Mouse (Mus musculus) Patski (cell line): Measurements from ENCODE around the gene Arcn1. TPM values are rescaled to one million over a fixed set of nuclear protein-coding genes. Genes with fewer than 3 reads are reported as not detected.
"Not testable (repeated sequence)": the region's sequence is repeated elsewhere in the genome, so short reads cannot be mapped to it uniquely, and the experiment has no call there.

Experiments used
- ATAC-seq: fragments of 100-300 bp; one replicate; pipeline ENCODE4 v1.8.0; 2021
- CTCF ChIA-PET: fragments of 350-600 bp; sonication (Branson Sonifier 250); formaldehyde crosslinking; loops from one replicate; lab custom pipeline; 2022; ENCODE audit warnings: inconsistent platforms; lab: Charles Lee
- POLR2A ChIA-PET: fragments of 350-600 bp; sonication (Branson Sonifier 250); formaldehyde crosslinking; loops from one replicate; lab custom pipeline; 2022; ENCODE audit warnings: antibody characterized with exemption, inconsistent platforms; lab: Charles Lee
- DNase-seq: peaks from one replicate; pipeline ENCODE4 v3.0.0-alpha.2; 2011; ENCODE audit warnings: low read depth, low spot score
- H3K27me3 ChIP-seq: fragments of 371-371 bp; one replicate; pipeline ENCODE4 v1.5.1; 2021
- CTCF ChIP-seq: fragments of 100-300 bp; IDR thresholded peaks from one replicate; pipeline ENCODE4 v1.5.1; 2021
- in situ Hi-C: fragments of 300-500 bp; cut with MboI; formaldehyde crosslinking; loops from 3 replicates; pipeline ENCODE4 v1.11.1; 2018; ENCODE audit warnings: low pct_unique_long_range_greater_than_20kb, mixed read lengths
- polyA plus RNA-seq: library from polyadenylated mRNA; unstranded; gene quantifications from one replicate; pipeline ENCODE4 v1.2.3, GENCODE M21; 2021

The Arcn1 gene
- polyA plus RNA-seq, 1 experiment from 2014 or later = 142 TPM

GRCm38 (mm10) chr9:44799102-44799957 lies 31.7 kb upstream of the Arcn1 start, which contains the start of gene Tmem25:
TSS of gene Tmem25 (minus strand) at chr9:44799307.
- no peak for TF ChIP-seq CTCF

GRCm38 (mm10) chr9:44798298-44798697 lies 30.7 kb upstream of the Arcn1 start:
- ChIA-PET CTCF (no interaction called here), POLR2A (interaction anchor here (1.2 to 1.7 kb wide), 2 partner anchors 12 to 25 kb away, joined by 3 to 5 read pairs; no protein-coding TSS in a partner anchor)
- H3K27me3 ChIP-seq = no peaks in the 10 kb centered on the region
- no peak for TF ChIP-seq CTCF
- in situ Hi-C loops = no loop called here
- ATAC-seq (no peak), DNase-seq (no peak)

More at GRCm38 (mm10) chr9:44799102-44799957, 31.7 kb upstream of the Arcn1 start, which contains the start of gene Tmem25:
- H3K27me3 ChIP-seq = no peaks in the 10 kb centered on the region
- peak; percentile 22 for DNase-seq
- ChIA-PET POLR2A (interaction anchor here (1.1 to 1.7 kb wide), 3 partner anchors 12 to 26 kb away, joined by 3 to 5 read pairs (median 3); no protein-coding TSS in a partner anchor), CTCF (interaction anchor here (1.2 kb wide), 1 partner anchor 32 kb away, joined by 3 read pairs; the partner anchor contains the start of genes Arcn1 and Ift46)
- peak; percentile 87 for ATAC-seq
- in situ Hi-C loops = no loop called here

- H3K27me3 ChIP-seq = no peaks in the 10 kb centered on the region
- DNase-seq (no peak), ATAC-seq (no peak)
- in situ Hi-C loops = no loop called here
- TF ChIP-seq CTCF = no peak
- ChIA-PET POLR2A (no interaction called here), CTCF (no interaction called here)
Observed at GRCm38 (mm10) chr9:44792842-44793241, 25.2 kb upstream of the Arcn1 start.

DNA sequence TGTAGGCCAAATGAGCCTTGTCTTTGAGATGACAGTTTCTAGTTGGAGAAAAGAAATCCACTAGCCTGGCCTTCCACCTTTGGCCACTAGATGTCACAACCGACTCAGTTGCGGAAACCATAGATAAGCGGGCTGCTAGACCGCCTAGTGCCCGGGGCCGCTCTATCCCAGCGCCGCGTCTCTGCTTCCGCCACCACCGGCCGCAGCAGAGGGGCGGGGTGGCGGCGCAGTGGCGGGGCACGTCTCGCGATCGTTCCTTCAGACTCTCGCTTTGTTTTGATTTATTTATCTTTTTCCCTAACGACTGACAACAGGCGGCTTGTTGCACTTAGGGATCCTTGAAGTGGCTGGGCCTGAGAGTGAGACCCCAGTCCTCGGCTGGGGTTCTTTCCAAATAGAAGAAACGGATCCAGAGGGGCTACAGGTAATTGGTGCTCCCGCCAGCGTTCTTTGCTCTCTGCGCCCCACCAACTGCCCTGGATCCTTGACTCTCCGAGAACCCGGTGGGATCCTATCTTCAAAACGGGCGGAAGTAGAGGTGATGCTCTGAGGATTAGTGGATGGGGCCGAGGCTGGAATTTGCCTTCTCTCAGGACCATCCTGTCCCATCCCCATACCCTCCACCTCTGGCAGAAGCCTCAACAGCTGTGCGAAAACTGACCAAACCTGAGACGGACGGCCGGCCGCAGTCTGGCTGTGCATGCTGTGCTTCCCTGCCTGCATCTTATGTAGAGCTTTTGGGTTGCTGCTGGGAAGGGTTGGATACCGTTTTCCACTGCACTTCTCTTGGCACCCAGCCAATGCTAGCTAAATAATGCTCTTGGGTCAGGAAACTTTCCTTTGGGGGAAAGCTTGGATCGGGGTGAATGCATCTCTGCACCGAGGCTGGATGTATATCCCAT lies 5.4 kb upstream of the Arcn1 start:
- ChIA-PET CTCF (no interaction called here), POLR2A (interaction anchor here (0.6 to 1.0 kb wide), 3 partner anchors 14 to 171 kb away, joined by 3 to 8 read pairs (median 5); partner anchors contain the start of gene Tmem25)
- ATAC-seq = peak; percentile 92
- no peaks in the 10 kb centered on the region for H3K27me3 ChIP-seq
- in situ Hi-C loops = no loop called here
- DNase-seq = peak; percentile 79
- peak; percentile 98 for TF ChIP-seq CTCF

DNA sequence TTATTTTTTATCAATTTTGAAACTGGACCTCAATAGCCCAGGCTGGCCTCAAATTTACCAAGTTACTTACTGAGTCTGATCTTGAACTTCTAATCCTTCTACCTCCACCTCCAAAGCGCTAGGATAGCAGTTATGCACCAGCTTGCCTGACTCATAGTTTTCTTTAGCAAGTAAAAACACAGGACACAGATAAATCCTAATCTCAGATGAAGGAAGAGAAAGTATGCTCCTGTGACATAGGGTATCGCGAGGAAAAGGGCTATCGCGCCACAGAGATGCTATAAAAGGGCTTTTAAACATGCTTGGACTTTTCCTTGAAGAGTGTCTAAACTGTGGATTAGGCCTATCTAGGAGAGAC lies 4.7 kb upstream of the Arcn1 start:
- ATAC-seq (no peak), DNase-seq (no peak)
- POLR2A ChIA-PET = no interaction called here
- no peak for TF ChIP-seq CTCF
- CTCF ChIA-PET = interaction anchor here (0.6 to 0.7 kb wide), 2 partner anchors 11 kb away, joined by 3 read pairs; no protein-coding TSS in a partner anchor
- in situ Hi-C loops = no loop called here
- no peaks in the 10 kb centered on the region for H3K27me3 ChIP-seq

- peak; percentile 34 for TF ChIP-seq CTCF
- H3K27me3 ChIP-seq = no peaks in the 10 kb centered on the region
- in situ Hi-C loops = no loop called here
- no peak for ATAC-seq
- ChIA-PET CTCF (no interaction called here), POLR2A (no interaction called here)
- DNase-seq = no peak
Observed at GRCm38 (mm10) chr9:44771376-44771775, 3.7 kb upstream of the Arcn1 start.

GRCm38 (mm10) chr9:44768029-44768394 lies 367 bp upstream of the Arcn1 start:
- ATAC-seq, in situ Hi-C loops, H3K27me3 ChIP-seq, DNase-seq: not testable (repeated sequence)
- POLR2A ChIA-PET = interaction anchor here (1.4 kb wide), 1 partner anchor 12 kb away, joined by 3 read pairs; no protein-coding TSS in a partner anchor
- CTCF ChIA-PET = interaction anchor here (1.3 to 1.9 kb wide), 2 partner anchors 32 to 51 kb away, joined by 3 to 4 read pairs; no protein-coding TSS in a partner anchor
- peak; percentile 15 for TF ChIP-seq CTCF

DNA sequence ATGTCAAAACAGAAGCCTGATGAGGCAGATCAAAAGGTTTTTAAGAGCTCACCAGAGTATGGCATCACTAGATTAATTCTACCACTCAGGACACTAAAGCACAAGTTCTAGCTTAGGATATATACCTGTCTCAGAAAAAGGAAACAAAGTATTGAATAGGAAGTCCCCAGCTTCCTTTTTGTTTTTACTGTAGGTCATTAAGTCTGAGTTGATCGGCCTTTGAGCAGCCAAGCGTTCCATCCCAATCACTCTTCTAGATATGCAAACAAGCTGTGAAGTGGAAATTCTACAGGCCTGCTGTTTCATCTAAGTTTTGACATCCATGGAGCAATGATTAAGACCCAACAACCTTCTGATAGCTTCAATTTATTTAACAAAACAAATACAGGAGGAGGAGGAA lies 6.8 kb downstream of the Arcn1 start:
- ChIA-PET CTCF (interaction anchor here (0.8 to 2.1 kb wide), 3 partner anchors 11 to 105 kb away, joined by 3 to 9 read pairs (median 5); no protein-coding TSS in a partner anchor), POLR2A (interaction anchor here (0.5 to 0.7 kb wide), 2 partner anchors 23 to 269 kb away, joined by 4 to 5 read pairs; no protein-coding TSS in a partner anchor)
- TF ChIP-seq CTCF = no peak
- in situ Hi-C loops = no loop called here
- ATAC-seq (no peak), DNase-seq (no peak)
- H3K27me3 ChIP-seq = no peaks in the 10 kb centered on the region

DNA sequence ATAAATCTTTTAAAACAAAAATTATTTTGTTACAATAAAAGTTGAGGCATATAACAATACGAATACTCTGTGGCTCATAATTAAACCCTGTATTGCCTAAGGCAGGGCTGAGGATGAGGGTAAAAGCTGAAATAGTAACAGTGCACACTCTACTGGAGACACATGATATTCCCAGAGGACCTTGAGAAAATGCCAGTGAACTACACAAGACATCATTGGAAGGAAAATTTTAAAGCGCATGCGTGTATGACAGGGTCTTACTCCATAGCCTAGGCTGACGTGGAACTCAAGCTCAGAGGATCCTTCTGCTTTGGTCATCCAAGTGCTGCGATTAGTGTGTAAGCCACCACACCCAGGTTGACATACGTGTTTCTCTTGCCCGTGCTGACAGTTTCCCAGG lies 19.2 kb downstream of the Arcn1 start:
- POLR2A ChIA-PET = interaction anchor here (0.6 kb wide), 1 partner anchor 82 kb away, joined by 5 read pairs; no protein-coding TSS in a partner anchor
- CTCF ChIA-PET = interaction anchor here (0.7 to 2.0 kb wide), 8 partner anchors 9 to 94 kb away, joined by 3 to 9 read pairs (median 4); no protein-coding TSS in a partner anchor
- ATAC-seq (no peak), DNase-seq (no peak)
- no peaks in the 10 kb centered on the region for H3K27me3 ChIP-seq
- in situ Hi-C loops = loop anchor here (5.0 kb wide), 1 partner anchor 91 kb away; no protein-coding TSS in a partner anchor
- TF ChIP-seq CTCF = peak; percentile 70
